Mouse (Mus musculus): Measurements from ENCODE around the gene Rptor. TPM values are rescaled to one million over a fixed set of nuclear protein-coding genes. Genes with fewer than 3 reads are reported as not detected.

Gene Rptor
- total RNA-seq, 2 experiments from 2014 or later, result 64.2 to 70.0 TPM

DNA sequence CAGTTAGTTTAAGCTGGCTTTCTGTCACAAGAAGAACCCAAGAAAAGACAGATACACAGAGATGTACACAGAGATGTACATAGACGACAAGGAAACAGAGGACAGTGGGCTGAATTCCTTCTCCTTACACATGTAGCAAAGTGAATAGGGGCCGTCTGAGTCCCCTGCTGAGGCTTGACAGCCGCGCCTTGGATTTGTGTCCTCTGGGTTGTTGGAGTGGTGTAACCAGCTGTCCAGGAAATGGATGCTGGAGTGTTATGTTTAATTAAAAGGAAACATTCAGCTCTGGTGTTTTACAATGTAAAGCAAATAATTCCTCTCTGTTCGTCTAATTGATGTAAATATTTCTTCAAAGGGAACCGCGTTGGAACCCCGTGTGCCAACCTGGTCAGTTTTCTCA is 339.1 kb downstream of the Rptor start:
- DNase-seq (ENCODE audit: extremely low spot score in 1 of 2, low spot score in 2 of 2), result no peak
- intact Hi-C loops (cut with DNase I), result loop anchor here (2.0 kb wide), 1 partner anchor 49 kb away; no protein-coding TSS in a partner anchor
- H3K27ac ChIP-seq, result peak overlapping the region; percentile 93
- peak overlapping the region; percentile 82 for H3K4me3 ChIP-seq
- no peak for TF ChIP-seq CTCF (IDR thresholded peaks at IDR 0.05)

DNA sequence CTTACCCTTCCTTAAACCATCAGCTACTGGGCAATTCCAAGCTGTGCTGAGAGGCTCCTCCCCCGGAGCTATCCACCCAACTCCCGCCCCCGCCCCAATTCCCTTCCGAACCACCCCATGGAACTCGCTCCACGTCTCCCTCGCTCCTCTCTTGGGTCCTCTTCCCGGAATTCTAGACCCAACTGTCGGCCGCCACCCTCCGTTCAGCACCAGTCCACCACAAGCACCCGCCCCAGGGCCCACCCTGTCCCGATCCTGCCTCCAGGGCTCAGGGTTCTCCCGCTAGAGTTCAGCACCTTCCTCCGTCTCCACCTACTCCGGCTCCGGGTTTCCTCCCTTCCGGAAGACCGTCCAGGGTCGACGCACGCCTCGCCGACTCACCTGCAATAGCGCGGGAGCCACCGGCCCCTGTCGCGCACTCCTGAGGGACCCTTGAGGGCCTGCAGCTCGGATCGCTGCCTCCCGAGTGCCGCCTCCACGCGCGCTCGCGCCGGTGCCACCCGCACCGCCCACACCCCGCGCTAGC is 339.6 kb downstream of the Rptor start:
- TF ChIP-seq CTCF (IDR thresholded peaks at IDR 0.05), result no peak
- no peak for DNase-seq (ENCODE audit: extremely low spot score in 1 of 2, low spot score in 2 of 2)
- H3K27ac ChIP-seq, result peak overlapping the region; percentile 93
- intact Hi-C loops (cut with DNase I), result loop anchor here (2.0 kb wide), 1 partner anchor 49 kb away; no protein-coding TSS in a partner anchor
- H3K4me3 ChIP-seq, result peak overlapping the region; percentile 82

DNA sequence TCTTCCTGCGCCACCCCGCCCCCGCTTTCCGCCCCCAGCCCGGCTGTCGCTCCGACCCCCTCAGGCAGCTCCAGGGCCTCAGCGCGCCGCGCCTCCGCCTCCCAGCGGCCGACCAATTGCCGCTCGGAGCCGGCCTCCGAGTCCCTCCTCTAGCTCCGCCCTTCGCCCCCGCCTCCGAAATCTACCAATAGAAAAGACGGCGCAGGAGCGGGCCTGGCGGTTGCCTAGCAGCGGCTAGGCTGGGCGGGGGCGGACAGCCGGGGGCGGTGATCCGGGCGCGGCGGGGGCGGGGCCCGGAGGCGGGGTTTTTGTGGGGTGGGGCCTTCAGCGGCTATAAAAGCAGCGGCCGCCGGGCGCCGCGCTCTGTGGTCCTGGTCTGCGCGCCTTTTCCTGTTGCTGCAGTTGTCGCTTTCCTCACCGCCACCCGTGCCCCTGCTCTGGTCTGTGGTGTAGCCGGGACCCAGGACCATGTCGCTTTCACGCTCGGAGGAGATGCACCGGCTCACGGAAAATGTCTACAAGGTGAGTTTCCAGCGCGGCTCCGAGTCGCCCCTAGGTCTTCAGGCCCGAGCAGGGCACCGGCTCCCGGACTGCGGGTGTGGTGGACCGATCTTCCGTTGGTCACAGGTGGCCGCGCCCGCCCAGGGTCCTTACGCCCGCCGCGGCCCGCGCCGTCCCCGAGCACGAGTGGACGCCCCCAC is 340.2 kb downstream of the Rptor start, which contains the start of gene Baiap2:
Gene Baiap2, plus strand, starts transcription at position 37 of the 701 bp plus-strand sequence.
- Histone ChIP-seq H3K27ac (peak within 1 kb of the TSS; percentile 93), H3K4me3 (peak within 1 kb of the TSS; percentile 97)
- DNase-seq (ENCODE audit: extremely low spot score in 1 of 2, low spot score in 2 of 2), result peak; percentile 98
- intact Hi-C loops (cut with DNase I), result loop anchor here (2.0 kb wide), 1 partner anchor 48 kb away; no protein-coding TSS in a partner anchor
- no peak; the same call in none of the 2 replicates for TF ChIP-seq CTCF (IDR thresholded peaks at IDR 0.05)

DNA sequence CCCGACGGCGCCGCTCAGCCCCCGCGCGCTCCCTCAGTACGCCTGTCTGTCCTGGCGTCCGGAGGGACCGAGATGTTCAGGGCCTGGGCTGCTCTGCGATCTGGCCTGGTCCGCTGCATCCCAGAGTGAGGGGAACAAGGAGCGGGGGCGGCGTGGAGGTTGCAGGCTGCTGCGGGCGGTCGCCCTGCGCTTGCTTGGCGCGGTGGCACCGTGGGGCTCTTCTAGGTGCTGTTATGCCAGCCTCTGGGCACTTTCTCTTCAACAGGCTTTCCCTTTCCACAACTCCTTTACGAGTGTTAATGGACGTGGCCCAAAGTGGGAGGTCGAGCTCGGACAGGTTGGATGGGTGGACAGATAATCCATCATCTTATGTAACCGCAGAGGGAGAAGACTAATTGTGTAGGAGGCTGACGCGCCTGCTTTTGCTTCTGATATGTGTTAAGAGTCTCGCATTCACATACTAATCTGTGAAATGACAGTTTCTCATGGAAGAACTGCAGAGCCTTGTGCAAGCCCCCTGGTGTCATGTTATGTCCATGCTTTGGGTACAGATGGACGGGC is 340.8 kb downstream of the Rptor start:
- TF ChIP-seq CTCF (IDR thresholded peaks at IDR 0.05), result no peak
- peak overlapping the region; percentile 97 for H3K4me3 ChIP-seq
- peak overlapping the region; percentile 92 for H3K27ac ChIP-seq
- peak in 1 of 2 experiments; percentile 54 for DNase-seq (ENCODE audit: extremely low spot score in 1 of 2, low spot score in 2 of 2)
- intact Hi-C loops (cut with DNase I), result loop anchor here (2.0 kb wide), 1 partner anchor 47 kb away; no protein-coding TSS in a partner anchor

DNA sequence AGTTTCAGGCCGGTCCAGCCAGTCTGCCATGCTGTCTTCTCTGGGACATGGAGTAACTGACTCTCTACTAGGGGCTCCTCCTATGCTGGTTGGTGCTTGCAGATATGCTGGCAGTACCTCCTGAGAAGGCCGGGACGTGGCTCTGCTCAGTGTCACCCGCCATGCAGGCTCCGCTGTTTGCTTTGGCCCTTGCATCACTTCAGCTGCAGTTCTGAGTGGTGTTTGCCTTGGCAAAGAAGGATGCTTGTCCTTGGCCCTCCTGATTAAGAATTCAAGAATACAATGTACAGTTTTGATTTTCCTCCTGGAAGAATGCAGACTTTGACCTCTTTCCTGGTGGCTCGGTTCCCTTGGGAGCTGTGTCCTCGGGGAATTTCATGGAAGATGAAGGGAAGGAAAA is 342.6 kb downstream of the Rptor start:
- intact Hi-C loops (cut with DNase I), result no loop called here
- Histone ChIP-seq H3K4me3 (peak overlapping the region; percentile 97), H3K27ac (no peak overlapping the region)
- no peak for TF ChIP-seq CTCF (IDR thresholded peaks at IDR 0.05)
- DNase-seq (ENCODE audit: extremely low spot score in 1 of 2, low spot score in 2 of 2), result no peak

DNA sequence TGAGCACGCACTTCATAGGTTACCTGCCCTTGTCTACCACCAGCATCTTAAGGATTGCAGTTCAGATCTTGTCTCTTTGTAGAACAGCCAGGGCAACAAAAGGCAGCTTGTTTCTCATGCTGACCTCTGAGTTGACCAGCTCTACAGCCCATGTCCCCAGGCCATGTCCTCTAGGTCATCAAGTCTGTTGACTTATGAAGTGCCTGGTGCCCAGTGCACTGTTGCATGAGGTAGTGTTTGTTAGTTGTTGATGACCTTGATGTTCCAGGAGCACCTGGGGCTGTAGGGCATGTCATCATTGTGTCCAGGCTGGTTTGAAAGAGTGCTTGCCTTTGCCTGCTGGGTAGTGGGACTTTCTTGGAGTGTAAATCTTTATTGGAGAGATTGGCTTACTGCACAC is 344.7 kb downstream of the Rptor start:
- no peak overlapping the region for H3K27ac ChIP-seq
- intact Hi-C loops (cut with DNase I), result no loop called here
- no peak for DNase-seq (ENCODE audit: extremely low spot score in 1 of 2, low spot score in 2 of 2)
- H3K4me3 ChIP-seq, result peak overlapping the region; percentile 9
- no peak for TF ChIP-seq CTCF (IDR thresholded peaks at IDR 0.05)

DNA sequence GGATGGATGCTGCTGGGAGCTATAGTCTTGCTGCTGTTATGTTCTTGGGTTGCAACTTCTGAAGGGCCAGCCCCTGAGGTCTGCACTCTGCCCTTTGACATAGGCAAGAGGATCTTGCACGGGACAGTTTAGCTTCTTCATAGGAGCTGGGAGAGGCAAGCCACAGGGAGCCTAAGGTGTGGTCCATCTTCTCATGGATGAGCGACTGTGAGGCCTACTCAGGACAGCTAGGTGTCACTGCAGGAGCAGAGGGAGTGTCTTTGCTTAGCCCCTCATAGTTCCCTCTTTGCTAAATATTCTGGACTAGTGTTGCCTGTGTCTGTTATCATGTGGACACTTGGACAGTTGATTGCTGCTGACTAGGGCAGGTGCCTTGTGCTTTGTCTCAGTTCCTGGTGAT is 345.2 kb downstream of the Rptor start:
- no peak for DNase-seq (ENCODE audit: extremely low spot score in 1 of 2, low spot score in 2 of 2)
- intact Hi-C loops (cut with DNase I), result no loop called here
- Histone ChIP-seq H3K27ac (no peak overlapping the region), H3K4me3 (peak overlapping the region; percentile 9)
- TF ChIP-seq CTCF (IDR thresholded peaks at IDR 0.05), result no peak; the same call in 1 of the 2 replicates

DNA sequence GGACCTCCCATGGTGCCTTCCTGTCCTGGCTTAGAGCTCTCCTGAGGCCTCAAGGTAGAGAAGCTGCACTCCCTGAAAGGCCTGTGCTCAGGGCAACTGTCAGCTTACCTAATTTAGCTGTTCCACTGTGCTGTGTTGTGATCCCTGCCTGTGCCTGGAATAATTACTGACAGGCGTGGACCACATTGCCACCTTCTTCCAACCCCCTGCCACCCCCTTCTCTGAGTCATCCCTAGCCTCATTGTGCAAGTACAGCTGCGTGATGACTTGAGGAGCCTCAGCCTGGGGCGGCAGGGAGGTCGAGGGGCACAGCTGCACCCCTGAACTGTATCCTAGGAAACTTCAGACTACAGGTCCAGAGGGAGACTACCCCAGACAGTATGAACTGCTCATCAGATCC is 345.6 kb downstream of the Rptor start:
- DNase-seq (ENCODE audit: extremely low spot score in 1 of 2, low spot score in 2 of 2), result no peak
- TF ChIP-seq CTCF (IDR thresholded peaks at IDR 0.05), result no peak

DNA sequence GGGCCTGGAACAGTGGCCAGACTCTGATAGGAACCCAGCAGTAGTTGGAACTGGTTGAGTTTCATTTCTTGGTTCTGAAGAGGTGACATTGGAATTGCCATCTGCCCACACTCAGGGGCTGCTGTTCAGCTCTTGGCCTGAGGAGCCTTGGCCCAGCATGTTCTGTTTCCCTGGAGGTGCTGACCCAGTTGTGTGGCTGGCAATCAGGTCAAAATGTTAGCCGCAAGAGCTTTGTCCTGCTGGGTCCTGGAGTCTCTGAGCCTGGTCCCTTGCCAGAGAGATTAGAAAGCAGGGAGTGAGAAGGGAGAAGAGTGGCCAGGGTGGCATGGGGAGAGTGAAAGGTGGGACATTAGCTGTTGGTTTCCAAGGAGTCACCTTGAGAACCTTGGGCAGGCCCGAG is 346.1 kb downstream of the Rptor start:
- no peak for TF ChIP-seq CTCF (IDR thresholded peaks at IDR 0.05)
- DNase-seq (ENCODE audit: extremely low spot score in 1 of 2, low spot score in 2 of 2), result no peak
- H3K27ac ChIP-seq, result no peak overlapping the region
- intact Hi-C loops (cut with DNase I), result no loop called here
- no peak overlapping the region for H3K4me3 ChIP-seq

More for the DNA sequence above, 345.6 kb downstream of the Rptor start:
- Histone ChIP-seq H3K4me3 (no peak overlapping the region), H3K27ac (no peak overlapping the region)
- intact Hi-C loops (cut with DNase I), result no loop called here

Other genes starting within 250 kb of the Rptor start
- gene Sgsh, start 247.4 kb upstream of the Rptor start, total RNA-seq (2021), result 1 to 10 TPM; 4.6 to 5.0 TPM
- 1 to 10 TPM; 3.9 TPM for gene Slc26a11, start 247.3 kb upstream of the Rptor start, total RNA-seq (2021)
- gene Rnf213, start 209.8 kb upstream of the Rptor start, total RNA-seq (2021), result 1 to 10 TPM; 3.4 to 3.9 TPM
- 10 to 100 TPM; 31.3 to 35.3 TPM for gene Endov, start 111.6 kb upstream of the Rptor start, total RNA-seq (2021)
- 100 to 1,000 TPM; 247 to 272 TPM for gene Nptx1, start 55.2 kb upstream of the Rptor start, total RNA-seq (2021)